Comparison of ENCODE assay signal across 13 mouse cellular contexts in genomic region chr2:71048896-71049295, GRCm38 (mm10). TPM values are rescaled to one million over a fixed set of nuclear protein-coding genes. Genes with fewer than 3 reads are reported as not detected.
A peak's percentile ranks its signal among the peaks of the same experiment; 100 is the strongest.
DNase-seq lines count a peak whose midpoint lies in the region; ATAC-seq lines count a peak whose summit lies in the region.
"Had no signal": no experiment of that assay in that cellular context is flagged by ENCODE, and none has a peak within 500 bp of the region (broad histone marks: within the 10 kb centered on the region; RNA-seq: fewer than 3 reads in every experiment).

No protein-coding gene starts in this region.

- no peak overlapping the region for H3K9ac ChIP-seq in intestine, embryonic 16.5 days (ENCODE audit: low read depth, low read length)
- no peak overlapping the region for H3K9ac ChIP-seq in intestine, embryonic 15.5 days
- H3K9ac ChIP-seq: forebrain, postnatal 0 days; hindbrain, embryonic 15.5 days; lung, embryonic 14.5 days had no signal

- H3K9me3 ChIP-seq in intestine, embryonic 16.5 days (ENCODE audit: control insufficient read depth, low read length): no peaks in the 10 kb centered on the region
- no peaks in the 10 kb centered on the region for H3K9me3 ChIP-seq in intestine, embryonic 15.5 days
- H3K9me3 ChIP-seq: hindbrain, embryonic 15.5 days had no signal

- WGBS in intestine, embryonic 16.5 days: 73% methylated on average over 12 of the region's 12 CpGs
- 66% methylated on average over 12 of the region's 12 CpGs for WGBS in intestine, embryonic 15.5 days

- no peak overlapping the region for H3K4me3 ChIP-seq in intestine, embryonic 16.5 days (ENCODE audit: low read length)
- H3K4me3 ChIP-seq in intestine, embryonic 15.5 days (replicated peaks): no peak overlapping the region
- H3K4me3 ChIP-seq: hindbrain, embryonic 15.5 days had no signal

- H3K36me3 ChIP-seq in intestine, embryonic 16.5 days (ENCODE audit: control insufficient read depth, insufficient read depth, low read length): no peaks in the 10 kb centered on the region
- H3K36me3 ChIP-seq in intestine, embryonic 15.5 days: no peaks in the 10 kb centered on the region
- H3K36me3 ChIP-seq: hindbrain, embryonic 15.5 days had no signal

- no peaks in the 10 kb centered on the region for H3K27me3 ChIP-seq in intestine, embryonic 16.5 days (replicated peaks; ENCODE audit: control insufficient read depth, insufficient read depth, low read length)
- H3K27me3 ChIP-seq in intestine, embryonic 15.5 days (replicated peaks): no peaks in the 10 kb centered on the region
- H3K27me3 ChIP-seq: hindbrain, embryonic 15.5 days had no signal

- H3K4me2 ChIP-seq in intestine, embryonic 16.5 days (ENCODE audit: low read depth, low read length): no peak overlapping the region
- no peak overlapping the region for H3K4me2 ChIP-seq in intestine, embryonic 15.5 days (replicated peaks)
- H3K4me2 ChIP-seq: hindbrain, embryonic 15.5 days; lung, embryonic 14.5 days had no signal

- no peaks in the 10 kb centered on the region for H3K4me1 ChIP-seq in intestine, embryonic 16.5 days (ENCODE audit: control insufficient read depth, insufficient read depth, low read length)
- peaks cover 6% of the 10 kb centered on the region; the same call in 1 of the 2 replicates for H3K4me1 ChIP-seq in intestine, embryonic 15.5 days (replicated peaks)

- DNase-seq in thymus, postnatal 0 days (ENCODE audit: low spot score): peak; percentile 32
- DNase-seq in thymus, adult 18-20 months: no peak
- DNase-seq in naive thymus-derived CD4-positive, alpha-beta T cell, adult 2 months (ENCODE audit: low read depth): peak; percentile 34
- no peak for DNase-seq in left cerebral cortex, adult 8-10 months (ENCODE audit: low spot score in 2 of 2)
- no peak for DNase-seq in embryo, embryonic 10.5 days (ENCODE audit: low spot score)
- DNase-seq in gastrocnemius, postnatal 10 days: no peak
- DNase-seq: cerebellum, postnatal 25 days; forebrain, postnatal 0 days; kidney, adult 8-10 months; lung, embryonic 14.5 days had no signal

- ATAC-seq in intestine, embryonic 16.5 days: peak; percentile 18; the same call in 1 of the 2 replicates
- ATAC-seq in intestine, embryonic 15.5 days: no peak
- ATAC-seq: forebrain, postnatal 0 days had no signal

- H3K27ac ChIP-seq in intestine, embryonic 16.5 days (ENCODE audit: low read length): no peak overlapping the region
- H3K27ac ChIP-seq in intestine, embryonic 15.5 days: no peak overlapping the region
- H3K27ac ChIP-seq: hindbrain, embryonic 15.5 days had no signal

RNA-seq across cellular contexts. Expression of gene Dcaf17, which starts 6.2 kb away (rescaled TPM):
- 38.9 and 41.5 TPM in 2 replicates for polyA plus RNA-seq in intestine, embryonic 16.5 days (2015; fragmentation: Nextera tagmentation; extraction: Ambion mirVana)
- 38.3 and 43.0 TPM in 2 replicates for polyA plus RNA-seq in intestine, embryonic 15.5 days (2015; fragmentation: Nextera tagmentation; extraction: Ambion mirVana)
- 41.0 and 47.7 TPM in 2 replicates for polyA plus RNA-seq in thymus, postnatal 0 days (2015; fragmentation: Nextera tagmentation; extraction: Ambion mirVana)
- 10 to 100 TPM; 12.3 to 17.6 (median 14.5) TPM for total RNA-seq in left cerebral cortex, adult 8-10 months (2022)
- total RNA-seq in gastrocnemius, postnatal 10 days (2021): 1 to 10 TPM; 4.4 to 7.5 TPM

RNA-seq across cellular contexts. Expression of gene Mettl8, which starts 6.5 kb away (rescaled TPM):
- polyA plus RNA-seq in intestine, embryonic 16.5 days (2015; fragmentation: Nextera tagmentation; extraction: Ambion mirVana): 13.8 and 15.6 TPM in 2 replicates
- 12.5 and 15.1 TPM in 2 replicates for polyA plus RNA-seq in intestine, embryonic 15.5 days (2015; fragmentation: Nextera tagmentation; extraction: Ambion mirVana)
- 23.7 and 25.4 TPM in 2 replicates for polyA plus RNA-seq in thymus, postnatal 0 days (2015; fragmentation: Nextera tagmentation; extraction: Ambion mirVana)
- total RNA-seq in left cerebral cortex, adult 8-10 months (2022): 10 to 100 TPM; 12.0 to 16.6 (median 14.0) TPM
- 1 to 10 TPM; 7.4 to 8.7 TPM for total RNA-seq in gastrocnemius, postnatal 10 days (2021)

Comparison
In these comparisons a context has a peak if more than half of its experiments do, and no peak if none do; other contexts are left out.
1. DNase-seq: peak in thymus, postnatal 0 days (single experiment) and naive thymus-derived CD4-positive, alpha-beta T cell, adult 2 months (single experiment); none in thymus, adult 18-20 months (0 of 2), left cerebral cortex, adult 8-10 months (0 of 2), embryo, embryonic 10.5 days (single experiment) and gastrocnemius, postnatal 10 days (single experiment).